Mouse (Mus musculus) right cerebral cortex, postnatal 4 days (tissue): ENCODE measurements around the gene Ei24.

Experiments
- DNase-seq: peaks from one replicate; pipeline ENCODE4 v3.0.0-alpha.2; 2022

The Ei24 gene

DNA sequence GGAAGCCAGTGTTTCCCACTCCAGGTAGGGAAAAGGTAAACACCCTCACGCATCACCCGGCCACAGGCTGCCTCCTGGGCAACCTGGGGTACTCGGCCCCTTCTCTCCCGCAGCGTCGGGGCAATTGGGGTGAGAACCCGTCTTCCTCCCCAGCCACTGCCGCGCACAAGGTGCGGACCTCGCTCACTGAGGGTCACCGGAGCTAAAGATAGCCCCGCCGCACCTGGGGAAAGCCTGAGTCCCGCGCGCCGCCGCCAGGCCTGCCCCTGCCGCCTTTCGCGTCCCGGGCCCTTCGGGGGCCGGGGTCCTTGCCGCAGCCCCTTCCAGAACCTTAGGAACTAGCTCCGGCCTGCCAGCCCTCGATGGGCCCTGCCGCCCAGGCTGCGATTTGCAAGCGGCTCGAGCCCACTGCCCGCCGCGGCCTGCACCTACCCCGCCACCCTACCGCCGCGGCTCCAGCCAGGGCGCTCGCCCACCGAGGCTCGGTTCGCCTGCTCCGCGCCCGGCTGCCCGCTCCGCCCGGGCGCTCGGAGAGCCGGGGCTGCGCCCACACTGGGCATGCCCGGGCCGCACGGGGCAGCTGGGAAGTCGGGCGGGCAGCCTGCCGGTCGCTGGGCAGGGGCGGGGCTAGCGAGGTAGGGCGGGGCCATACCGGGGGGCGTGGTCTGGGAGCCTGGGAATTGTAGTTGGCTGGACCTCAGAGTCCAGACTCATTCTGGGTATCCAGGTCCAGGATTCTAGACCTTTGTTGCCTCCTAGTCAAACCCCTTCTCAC, at the start of gene Ei24:
TSS of gene Ei24 (minus strand) at position 613 of the 775 bp plus-strand sequence.
- peak; percentile 90 for DNase-seq

DNA sequence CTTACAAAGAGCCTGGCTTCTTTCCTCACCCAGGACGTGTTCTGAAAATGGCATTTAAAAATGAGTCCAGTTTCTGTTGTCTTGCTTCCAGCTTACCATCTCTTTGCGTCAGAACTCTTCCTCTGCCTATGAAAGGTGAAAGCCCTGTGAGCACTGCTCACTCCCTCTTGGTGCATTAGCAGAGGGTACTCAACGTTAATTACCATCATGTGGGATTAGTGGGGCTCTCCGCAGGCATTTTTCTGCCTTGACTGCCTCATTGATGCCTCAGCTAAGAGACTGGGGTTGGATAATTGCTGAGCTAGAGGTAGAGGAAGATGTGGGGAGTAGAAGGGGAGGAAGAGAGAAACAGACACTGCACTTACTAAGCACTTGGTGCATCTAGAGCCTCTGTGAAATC, 49.2 kb upstream of the Ei24 start:
- no peak for DNase-seq

DNA sequence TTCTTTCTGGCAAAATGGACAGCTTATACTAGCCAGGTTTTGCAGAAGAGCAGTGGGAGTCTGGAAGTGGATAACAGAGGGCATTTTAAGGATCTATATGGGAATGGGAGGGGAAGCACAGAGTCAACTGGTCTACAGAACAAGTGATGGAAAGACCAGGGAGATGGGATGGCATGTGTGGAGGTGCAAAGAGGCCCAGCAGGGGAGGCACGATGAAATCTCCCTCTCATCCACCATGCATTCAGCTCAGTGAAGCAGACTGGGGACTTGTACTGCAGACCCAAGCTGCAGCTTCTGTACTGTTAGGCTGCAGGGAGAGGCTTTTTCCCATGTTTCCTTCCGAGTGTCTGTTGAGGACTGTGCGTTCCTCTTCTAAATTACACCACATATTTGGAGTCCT, 36.7 kb upstream of the Ei24 start:
- no peak for DNase-seq

DNA sequence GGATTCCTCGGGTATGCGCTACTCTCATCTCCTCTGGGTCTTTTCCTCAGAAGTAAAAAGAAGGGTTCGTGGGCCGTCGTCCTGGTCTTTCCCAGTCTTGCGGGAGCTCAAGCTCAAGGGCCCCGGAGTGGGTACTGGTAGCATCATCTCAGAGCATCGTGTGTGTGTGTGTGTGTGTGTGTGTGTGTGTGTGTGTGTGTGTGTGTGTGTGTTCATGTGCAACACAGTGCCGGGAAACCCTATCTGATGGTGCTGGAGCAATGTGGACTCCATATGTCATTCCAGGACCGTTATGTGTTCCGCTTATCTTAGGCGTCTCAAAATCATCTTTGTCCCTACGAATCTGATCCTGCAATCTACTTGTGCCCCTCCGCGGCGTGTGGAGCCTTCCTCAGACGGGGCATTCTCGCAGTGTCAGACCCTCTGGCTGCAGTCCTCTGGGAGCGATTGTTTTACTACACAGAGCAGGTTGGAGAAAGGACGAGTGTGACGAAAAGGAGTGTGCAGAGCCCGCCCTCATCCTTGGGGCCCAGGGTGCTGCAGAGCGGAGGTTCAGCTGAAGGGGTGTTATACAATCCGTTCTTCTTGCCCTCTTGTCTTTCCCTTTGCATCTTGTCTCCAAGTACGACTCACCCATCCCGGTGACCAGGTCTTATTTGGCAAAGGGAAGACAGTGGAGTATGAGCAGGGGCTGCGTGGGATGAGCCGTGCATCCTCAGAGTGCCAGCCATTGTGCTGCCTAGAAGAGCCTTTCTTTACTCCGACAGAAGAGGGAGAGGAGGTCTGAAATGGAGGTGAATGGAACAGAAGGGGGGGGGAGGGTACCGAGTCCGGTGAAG, 36.1 kb upstream of the Ei24 start:
- peak; percentile 46 for DNase-seq

DNA sequence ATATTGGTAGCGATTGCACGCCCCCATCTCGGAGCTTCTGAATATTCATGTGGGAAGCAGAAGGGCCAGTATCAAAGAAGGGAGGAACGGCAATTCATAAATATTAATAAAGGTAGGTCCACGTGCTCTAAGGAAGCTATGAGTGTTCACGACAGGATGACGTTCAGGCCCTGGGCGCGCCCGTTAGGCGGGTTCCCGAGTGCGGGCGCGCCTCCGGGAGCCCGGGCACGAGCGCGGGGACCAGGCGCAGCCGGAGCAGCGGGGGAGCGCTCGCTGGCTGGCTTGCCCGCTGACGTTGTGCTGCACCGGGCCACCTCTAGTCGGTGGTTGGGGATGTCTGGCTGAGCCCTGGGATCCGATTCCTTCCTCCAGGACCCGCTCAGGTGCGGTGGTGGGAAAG, 35.3 kb upstream of the Ei24 start:
- DNase-seq = peak; percentile 89

DNA sequence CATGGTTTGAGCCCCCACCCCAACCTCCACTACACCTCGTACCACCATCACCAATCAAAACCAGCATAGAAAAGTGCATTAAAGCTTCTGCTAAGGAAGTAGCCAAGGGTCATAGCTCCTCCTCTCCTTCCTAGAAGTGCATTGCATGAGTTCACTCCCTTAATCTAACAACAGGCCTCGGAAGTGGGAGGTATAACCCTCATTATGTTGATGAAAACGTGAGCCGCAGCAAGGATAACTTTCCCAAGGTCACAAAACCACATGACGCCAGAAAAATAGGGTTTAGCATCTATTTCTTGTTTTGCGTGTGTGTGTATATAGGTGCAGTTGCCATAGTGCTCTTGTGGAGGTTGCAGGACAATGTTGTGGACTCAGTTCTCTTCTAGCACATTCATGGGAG, 34.2 kb upstream of the Ei24 start:
- no peak for DNase-seq

DNA sequence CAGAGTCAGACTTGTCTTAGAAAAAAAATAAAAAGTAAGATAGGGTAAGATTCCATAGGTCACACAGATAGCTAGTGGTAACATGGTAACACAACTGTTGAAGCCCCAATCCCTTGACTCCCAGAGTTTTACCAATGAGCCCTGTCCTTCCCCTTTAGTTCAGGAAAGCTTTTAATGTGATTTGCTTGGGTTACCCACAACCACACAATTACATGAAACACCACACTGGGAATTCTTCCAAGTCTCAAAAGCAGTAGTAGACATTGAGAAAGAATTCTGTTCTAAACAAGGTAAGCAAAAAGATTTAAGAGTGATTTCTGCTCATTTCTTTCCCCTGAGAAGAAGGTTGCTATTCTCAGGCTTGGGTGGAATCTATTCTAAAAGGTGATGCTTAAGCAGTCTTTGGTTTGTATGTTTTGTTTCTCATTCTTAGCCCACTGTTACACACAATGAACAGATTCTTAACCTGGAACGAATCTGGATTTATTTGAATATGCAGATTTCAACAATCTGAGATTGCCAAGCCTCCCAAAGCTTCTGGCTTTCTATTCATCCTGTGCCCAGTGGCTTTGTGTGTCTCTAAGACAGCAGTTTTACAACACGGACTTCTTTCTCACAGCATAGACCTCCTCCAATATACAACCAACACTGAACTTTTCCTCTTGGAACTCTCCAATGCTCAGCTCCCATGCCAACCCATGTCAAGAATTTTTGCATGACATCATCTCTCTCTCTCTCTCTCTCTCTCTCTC, 29.6 kb upstream of the Ei24 start:
- no peak for DNase-seq

DNA sequence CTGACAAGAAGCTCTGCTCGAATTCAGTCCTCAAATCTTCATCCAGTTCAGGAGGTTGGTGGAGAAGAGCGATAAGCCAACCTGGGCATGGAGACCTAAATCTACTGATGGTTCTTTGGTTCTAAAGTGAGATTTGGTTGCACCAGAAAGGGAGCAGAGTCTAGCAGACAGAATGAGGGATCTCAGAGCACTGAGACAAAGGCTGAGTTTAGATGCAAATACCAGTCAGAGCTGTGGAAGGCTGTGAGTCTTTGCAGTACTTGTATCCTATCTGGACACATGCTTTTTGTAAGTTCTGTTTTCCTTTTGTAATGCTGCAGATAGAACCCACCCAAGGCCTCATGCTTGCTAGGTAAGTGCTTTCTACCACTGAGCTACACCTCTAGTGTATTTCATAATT, 24.8 kb upstream of the Ei24 start:
- DNase-seq = no peak

DNA sequence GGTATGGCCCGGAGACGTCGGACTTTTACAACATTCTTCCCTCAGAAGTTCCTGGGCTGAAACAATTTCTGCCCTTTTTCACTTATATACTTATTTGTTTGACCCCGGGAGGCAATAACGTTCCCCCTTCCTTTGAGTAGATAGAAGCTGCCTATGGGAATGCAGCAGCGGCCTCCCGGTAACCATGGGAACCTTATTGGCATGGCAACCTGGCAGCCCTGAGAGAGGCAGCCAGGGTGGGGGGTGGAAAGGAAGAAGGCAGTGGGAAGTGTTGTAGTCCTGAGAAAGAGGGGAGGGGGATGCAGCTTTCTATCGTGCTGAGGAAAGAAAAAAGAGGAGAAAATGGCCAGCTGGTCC, 24.4 kb upstream of the Ei24 start, which contains the start of gene Fez1:
TSS of gene Fez1 (plus strand) at position 221 of the 357 bp plus-strand sequence.
- peak; percentile 88 for DNase-seq

DNA sequence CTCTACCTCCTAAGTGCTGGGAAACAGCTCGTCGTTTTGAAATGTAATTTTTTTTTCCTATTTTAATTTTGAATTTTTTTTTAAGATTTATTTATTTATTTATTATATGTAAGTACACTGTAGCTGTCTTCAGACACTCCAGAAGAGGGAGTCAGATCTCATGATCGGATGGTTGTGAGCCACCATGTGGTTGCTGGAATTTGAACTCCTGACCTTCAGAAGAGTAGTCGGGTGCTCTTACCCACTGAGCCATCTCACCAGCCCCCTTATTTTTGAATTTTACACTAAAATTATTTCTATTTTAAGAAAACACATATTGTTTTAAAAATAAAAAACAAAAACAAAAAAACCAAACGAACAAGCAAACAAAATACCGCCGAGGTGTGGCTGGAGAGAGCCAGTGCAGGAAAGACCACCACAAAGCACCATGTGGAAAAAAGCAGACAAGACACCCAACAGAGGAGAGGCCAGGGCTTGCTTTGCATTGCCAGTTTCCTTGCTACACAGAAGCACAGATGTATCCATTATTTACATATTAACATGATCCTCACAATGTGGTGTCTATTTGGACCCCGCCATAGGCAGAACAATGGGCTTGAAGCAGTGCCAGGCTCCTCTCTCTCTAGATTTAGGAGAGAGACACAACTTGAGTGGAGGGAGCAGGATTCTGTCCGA, 23.9 kb upstream of the Ei24 start:
- DNase-seq = peak; percentile 75

DNA sequence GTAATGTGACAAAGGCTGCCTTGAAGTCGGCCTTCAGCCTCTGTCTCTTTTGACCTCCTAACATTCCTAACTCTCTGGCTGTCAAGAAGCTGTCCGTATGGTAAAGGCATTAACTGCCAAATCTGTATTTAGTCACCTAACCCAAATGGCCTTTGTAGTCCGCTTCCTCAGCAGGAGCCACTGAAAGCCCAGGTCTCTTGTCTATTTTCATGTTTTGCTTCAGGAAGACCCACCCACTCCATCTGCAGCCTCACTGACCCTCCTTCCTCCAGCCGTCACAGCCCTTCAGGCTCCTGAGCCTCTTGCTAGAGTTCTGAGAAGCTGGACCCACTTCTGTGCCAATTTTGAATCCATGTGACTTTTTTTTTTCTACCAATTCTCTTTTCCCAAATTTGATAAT, 21.7 kb upstream of the Ei24 start:
- no peak for DNase-seq

DNA sequence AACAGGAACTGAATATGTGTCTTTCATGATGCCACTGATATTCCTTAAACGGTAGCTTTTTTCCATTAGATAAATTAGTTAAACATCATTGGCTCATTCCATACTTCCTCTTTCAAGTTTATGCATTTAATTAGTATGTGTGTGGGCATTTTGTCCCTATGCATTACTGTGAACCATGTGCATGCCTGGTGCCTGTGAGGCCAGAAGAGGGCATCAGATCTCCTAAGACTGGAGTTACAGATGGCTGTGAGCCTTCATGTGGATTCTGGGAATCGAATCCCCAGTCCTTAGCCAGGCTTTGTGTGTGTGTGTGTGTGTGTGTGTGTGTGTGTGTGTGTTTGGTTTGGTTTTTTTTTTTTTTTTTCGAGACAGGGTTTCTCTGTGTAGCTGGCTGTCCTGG, 17.3 kb upstream of the Ei24 start:
- no peak for DNase-seq

DNA sequence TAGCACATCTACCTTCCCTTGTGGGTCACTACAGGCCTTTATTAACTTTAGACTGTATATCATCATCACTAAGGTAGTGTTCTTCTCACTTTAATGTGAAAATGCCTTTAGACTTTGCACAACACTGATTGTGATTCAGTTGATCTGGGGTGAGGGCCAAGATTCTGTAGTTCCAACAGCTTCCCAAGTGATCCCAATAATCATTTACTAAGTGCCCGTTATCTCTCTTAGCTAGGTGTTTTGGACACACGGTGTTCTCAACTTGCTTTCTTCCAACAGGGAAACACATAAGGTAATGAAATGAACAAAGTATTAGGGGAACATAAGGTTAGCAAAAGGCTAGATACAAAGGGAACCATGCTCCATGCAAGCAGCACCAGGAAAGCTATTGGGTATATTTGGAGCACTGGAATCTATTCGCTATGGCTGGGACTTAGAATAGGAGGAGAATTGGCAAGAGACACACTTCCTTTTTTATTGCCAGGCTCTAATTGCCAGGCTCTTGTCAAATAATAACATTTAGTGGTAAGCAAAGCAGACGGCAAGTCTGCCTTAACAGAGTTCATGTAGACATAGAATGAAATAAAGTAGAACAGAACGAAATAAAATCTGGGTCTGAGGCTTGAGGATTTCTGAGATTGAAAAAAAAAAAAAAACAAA, 11.1 kb upstream of the Ei24 start:
- DNase-seq = no peak

DNA sequence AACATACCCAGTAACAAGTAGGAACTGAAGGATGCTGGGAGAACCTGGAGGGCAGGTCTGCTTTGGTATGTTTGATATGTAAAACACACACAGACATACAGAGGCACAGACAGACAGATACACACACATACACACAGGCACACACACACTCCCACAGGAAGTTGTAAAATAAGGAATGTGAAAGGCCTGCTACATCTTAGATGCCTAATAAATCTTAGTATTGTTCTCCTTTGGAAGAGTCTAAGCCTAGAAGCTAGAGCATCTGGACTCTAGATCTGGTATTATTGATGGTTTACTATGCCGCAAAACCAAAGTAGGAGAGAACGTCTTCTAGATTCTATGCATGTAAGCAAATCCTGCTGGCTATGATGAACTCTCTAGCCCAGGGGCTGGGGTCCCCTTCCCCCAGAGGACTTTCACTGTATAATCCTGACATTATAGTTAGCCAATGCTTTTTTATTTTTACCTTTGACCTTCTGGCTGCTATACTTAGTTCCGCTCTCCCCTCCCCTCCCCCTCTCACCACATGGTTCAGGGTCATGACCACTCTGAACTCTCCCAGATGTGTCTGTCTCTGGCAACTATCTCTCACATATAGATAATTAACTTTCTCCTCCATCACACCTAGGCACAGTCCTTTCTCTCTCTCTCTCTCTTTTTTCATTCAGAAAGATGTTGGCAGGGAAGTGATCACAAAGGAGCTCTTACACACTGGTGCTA, 8.2 kb upstream of the Ei24 start:
- no peak for DNase-seq

DNA sequence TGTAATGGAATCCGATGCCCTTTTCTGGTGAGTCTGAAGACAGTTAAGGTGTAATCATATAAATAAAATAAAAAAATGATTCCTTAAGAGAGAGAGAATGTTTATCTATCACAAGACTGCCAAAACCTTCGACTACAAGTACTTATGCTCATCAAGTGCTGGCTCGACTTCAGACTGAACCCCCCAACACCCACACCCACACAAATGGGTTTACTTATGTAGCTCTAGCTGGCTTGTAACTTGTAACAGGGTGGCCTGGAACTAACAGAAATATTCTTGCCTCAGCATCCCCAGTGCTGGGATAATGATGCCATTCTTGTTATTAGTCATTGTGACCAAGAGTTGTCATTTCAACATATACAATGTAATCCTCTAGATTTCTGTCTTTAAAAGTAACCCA, 6.7 kb upstream of the Ei24 start:
- DNase-seq = no peak

DNA sequence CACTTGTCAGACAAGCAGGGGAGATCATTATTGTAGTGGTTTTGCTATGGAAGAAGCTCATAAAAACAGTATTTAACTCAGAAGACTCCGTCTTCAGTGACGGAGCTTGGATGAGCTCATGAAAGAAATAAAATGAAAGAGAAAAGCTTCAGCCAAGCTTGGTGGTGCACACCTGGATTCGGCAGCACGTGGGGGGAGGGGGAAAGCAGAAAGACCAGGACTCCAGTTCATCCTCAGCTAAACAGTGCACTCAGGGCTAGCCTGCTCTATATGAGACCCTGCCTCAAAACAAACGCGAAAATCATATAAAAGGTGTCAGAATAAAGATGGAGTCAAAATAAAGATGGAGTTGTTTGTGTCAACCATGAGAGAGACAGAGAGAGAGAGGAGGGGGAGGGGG, 6.2 kb upstream of the Ei24 start:
- no peak for DNase-seq

DNA sequence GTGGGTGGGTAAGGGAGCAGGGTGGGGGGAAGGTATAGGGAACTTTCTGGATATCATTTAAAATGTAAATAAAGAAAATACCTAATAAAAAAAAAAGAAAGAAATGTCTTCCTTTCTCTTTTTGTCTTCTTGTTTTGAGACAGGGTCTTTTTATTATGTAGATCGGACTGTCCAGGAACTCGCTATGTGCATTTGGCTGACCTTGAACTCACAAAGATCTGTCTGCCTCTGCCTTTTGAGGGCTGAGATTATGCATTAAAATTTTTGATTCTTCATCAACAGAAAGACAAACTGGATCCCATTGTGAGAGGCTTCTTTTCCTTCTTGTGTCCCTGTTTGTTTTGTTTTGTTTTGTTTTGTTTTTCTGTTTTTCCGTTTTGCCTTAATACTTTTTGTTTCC, 5.8 kb upstream of the Ei24 start:
- DNase-seq = no peak

DNA sequence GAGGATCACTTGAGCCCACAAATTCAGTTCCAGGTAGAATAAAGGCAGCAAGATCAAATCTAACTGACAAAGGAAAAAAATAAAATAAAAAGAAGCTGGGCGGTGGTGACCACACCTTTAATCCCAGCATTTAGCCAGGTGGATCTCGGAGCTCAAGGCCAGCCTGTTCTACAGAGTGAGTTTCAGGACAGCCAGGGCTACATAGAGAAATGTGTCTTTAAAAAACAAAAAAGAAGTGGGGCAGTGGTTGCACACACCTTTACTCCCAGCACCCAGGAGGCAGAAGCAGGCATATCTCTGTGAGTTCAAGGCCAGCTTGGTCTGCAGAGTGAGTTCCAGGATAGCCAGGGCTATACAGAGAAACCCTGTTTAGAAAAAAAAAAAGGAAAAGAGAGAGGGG, 4.8 kb upstream of the Ei24 start:
- DNase-seq = no peak

DNA sequence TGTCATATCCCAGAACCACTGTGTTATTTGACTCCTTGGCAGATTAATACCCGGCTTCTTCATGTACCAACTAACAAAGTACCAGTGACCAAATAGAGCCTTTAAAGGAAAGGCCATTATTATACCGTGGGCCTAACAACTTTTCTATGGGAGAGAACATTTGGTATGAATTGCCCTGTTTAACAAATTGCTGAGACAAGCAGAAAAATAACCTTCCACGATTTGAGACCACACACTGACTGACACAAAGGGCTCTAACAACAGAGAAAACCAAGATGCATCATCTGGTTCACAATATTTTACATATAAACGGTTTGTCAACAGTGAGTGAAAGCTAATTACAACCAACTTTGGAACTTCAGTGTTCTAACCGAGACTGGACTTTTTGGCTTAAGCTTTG, 969 bp downstream of the Ei24 start:
- no peak for DNase-seq

DNA sequence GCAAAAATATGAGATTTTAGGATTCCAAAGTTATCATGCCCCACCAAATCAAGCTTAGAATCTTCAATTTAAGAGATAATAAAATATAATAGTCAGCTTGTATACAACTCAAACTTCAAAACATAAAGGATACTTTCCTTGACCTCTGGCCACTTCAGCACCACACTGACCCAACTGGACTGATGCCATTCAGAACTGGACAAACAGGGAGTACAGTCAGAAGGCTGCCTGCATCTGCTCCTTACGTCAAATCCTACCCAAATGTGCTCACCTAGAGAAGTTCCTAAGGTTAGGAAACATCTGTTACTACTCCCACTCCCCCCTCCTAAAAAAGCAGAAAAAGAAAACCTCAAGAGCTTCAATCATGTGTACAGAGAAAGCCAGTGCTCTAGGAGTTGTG, 1.6 kb downstream of the Ei24 start:
- no peak for DNase-seq

DNA sequence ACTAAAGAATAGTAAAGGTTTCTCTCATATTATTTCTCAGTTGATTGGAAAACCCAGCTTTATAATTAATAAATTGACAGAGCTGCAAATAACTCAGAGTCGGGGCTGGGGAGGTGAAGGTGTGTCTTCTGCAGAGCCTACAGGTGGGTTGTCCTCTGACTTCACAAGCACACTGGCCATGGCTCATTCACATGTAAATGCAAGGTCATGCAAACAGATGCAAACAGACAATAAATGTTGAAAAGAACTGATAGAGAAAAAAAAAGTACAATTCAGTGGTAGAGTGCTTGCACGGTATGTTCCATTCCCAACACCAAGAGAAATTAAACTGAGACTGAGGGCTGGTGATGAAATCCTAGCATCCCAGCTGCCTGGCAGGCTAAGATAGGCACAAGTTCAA, 2.7 kb downstream of the Ei24 start:
- no peak for DNase-seq

DNA sequence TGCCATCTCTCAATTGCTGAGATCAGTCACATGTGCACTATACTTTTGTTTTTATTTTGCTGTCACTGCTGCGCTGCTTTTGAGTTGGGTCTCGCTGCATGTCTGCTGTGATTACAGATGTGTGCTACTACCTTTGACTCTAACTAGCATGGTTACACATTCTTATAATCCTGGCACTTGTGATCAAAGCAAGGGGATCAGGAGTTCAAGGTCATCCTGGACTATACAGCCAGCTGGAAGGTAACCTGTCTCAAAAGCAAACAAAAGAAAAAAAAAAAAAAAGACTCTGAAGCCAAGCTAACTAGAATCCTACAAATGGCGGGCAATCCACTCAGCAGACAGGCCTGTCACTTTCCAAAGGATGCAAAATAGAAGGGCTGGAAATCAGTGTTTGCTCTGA, 5.0 kb downstream of the Ei24 start:
- DNase-seq = no peak
